Mouse (Mus musculus) frontal cortex, adult (tissue): ENCODE results near the gene Morf4l2.

Experiments used
- ATAC-seq: cut with Nextera tagmentation; 2 replicates; pipeline ENCODE4 v1.9.2; 2017; ENCODE audit warnings: mild to moderate bottlenecking, moderate library complexity, mixed read lengths; ENCODE audit not compliant: low TSS enrichment

Morf4l2 gene

GRCm38 (mm10) chrX:136743459-136743858 lies at the start of gene Morf4l2:
Gene Morf4l2, minus strand, starts transcription at chrX:136743690.
- no peak for ATAC-seq

- ATAC-seq = no peak
These were observed 46.0 kb upstream of the Morf4l2 start for GRCm38 (mm10) chrX:136789446-136789845.

DNA sequence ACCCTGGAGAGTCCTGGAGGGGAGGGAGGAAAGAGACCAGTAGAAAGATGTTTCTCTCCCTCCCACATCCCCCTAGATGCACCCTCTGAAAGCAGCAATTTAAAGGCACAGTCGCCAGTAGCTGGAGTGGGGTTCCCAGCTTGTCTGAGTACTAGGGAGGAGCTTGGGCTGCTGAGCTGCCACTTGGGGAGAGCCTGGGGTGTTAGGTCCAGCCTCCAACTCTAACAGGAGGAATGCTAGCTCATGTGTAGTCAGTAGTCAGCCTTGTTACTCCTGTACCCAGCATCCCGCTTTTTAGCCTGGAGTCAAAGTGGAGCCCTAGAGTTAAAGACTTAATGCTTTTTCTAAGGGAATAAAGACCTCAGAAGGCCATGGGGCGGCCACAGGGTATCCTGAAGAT lies 36.6 kb upstream of the Morf4l2 start, which contains the start of gene Glra4:
Gene Glra4, minus strand, starts transcription at position 101 of the 400 bp plus-strand sequence.
- ATAC-seq = no peak

GRCm38 (mm10) chrX:136779262-136779661 lies 35.8 kb upstream of the Morf4l2 start:
- ATAC-seq = no peak

DNA sequence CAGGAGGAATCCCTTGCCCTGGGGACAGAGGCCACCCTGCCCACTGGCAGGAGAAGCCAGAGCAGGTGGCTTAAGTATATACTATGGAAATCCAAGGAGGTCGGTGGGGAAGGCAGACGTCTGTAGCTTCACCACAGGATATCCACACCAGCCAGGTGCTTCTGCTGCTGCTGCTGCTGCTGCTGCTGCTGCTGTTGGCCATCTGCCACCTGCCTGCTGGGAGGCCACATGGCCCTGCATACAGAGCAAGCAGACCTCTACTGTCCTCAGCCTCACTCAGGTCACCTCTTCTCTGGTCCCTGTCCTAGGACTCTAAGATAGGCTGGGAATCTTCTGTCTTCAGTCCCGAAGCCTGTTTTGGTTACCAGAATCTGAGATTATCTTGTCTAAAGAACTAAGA lies 34.6 kb upstream of the Morf4l2 start:
- ATAC-seq = no peak

- no peak for ATAC-seq
These were observed 29.5 kb upstream of the Morf4l2 start for GRCm38 (mm10) chrX:136773035-136773434.

GRCm38 (mm10) chrX:136761103-136762074 lies 17.9 kb upstream of the Morf4l2 start:
- ATAC-seq = peak; percentile 87

GRCm38 (mm10) chrX:136755464-136755863 lies 12.0 kb upstream of the Morf4l2 start:
- ATAC-seq = peak; percentile 95

DNA sequence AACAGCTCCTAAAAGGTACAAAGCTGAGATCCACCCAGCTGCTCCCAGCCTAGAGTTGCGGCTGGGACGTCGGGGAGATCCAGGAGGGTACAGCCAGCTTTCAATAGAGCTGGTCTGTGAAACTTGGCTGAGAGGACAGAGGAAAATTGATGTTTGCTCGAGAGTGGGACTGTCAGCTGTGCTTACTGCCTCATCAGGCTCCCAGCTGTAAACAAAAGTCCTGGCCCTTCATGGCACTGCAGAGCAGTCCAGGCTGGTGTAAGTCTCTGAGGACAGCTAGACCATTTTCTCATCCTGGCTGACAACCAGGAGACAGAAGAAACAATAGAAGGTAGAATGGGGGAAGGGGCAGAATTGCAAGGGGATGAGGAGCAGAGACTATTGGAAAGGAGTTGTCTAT lies 5.8 kb upstream of the Morf4l2 start:
- peak; percentile 69 for ATAC-seq

- ATAC-seq = no peak
These were observed 1.2 kb upstream of the Morf4l2 start for GRCm38 (mm10) chrX:136744663-136745062.

DNA sequence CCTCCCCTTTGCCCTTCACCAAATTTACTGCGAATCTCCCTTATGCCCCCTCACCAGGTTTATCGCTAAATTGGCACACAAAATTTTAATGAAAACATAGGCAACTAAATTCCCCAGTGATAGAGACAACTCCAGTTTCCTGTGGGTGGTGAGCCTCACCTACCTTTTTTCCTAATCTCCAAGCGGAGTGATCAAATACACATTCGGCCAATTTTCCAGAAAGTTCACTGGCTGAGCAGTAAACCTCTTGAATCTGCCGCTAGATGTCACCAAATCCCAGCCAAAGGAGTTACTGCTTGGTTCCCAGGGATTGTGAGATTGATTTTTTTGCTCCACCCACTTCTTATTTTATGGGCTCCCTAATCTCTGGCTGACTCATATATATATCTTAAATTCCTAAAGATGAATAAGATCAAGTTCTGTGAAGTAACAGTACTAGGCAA lies 808 bp downstream of the Morf4l2 start:
- ATAC-seq = peak; percentile 38; the same call in 1 of the 2 replicates

DNA sequence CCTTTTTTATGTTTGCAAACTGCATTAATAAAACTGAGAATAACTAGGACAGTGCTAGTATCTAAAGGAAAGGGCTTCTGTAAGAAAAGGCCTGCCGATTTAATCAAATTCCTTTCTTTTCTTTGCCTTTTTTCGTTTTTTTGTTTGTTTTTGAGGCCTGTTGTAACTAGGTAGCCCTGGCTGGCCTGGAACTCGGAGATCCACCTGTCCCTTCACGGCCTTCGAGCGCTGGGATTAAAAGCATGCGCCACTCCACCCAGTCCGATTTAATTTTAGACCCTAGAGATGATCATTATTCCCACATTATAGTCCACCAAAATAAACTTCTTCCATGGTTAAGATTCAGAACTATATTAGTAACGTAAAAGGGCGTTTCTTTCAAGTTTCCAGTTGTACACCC lies 1.2 kb downstream of the Morf4l2 start:
- ATAC-seq = no peak

DNA sequence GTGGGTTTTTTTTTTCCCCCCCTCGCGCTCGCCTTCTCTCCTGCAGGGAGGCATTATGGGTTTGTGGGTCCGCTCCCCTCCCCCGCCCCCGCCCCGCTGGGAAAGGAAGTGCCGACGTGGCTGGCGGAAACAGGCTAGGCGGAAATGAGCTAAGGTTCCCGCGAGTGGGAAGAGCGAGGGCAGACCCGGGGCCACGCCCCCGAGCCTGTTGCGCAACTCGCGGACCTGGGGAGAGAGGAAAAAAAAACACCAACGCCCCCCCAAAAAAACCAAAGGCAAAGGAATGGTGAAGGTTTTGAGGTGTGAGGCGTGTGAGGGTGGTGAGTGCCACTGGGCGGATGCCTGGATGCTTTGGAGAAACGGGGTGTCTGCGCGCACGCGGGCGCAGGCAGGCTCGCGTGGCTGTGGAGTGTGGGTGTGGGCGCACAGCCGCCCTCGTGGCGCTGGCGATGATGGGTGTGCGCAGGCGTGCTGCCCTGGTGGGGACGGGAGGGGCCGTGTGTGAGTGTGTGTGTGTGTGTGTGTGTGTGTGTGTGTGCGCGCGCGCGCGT lies 1.8 kb downstream of the Morf4l2 start:
- ATAC-seq = peak; percentile 86

DNA sequence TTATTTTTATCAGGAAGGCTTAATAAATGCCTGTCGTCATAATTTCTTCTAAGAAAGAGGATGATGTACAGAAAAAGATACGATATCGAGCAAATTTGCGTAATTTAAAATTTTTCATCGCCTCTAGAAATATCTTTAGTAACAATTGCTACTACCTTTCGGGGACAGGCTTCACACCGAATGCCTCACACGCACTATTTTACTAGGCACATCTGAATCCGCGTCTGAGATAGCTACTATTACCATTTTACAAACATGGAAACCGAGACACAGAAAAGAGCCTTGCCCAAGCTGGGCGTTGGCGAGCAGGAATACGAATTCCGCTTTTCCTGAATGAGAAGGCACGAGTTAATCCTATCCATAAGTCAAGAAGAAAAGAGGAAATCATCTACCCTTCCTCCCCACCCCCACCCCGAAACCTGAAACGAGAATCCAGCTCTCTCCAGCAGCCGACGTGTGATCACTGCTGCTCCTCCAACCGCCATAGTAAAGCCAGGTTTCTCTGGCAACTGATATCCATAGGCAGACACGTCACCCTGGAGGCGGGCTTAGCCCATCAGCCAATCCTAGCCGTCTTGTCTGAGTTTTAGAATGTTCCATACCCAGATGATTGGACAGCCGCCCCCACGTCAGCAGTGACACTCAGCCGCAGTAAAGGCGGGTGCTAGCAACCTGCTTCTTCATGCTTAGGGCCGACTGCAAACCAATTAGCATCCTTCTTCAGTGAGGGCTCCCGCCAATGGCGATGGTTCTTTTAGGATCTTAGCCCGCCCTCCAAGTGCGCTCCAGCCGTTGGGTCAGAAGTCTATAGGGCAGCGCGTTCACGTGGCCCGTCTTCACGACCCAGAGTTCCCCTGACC lies 2.5 kb downstream of the Morf4l2 start:
- peak; percentile 95 for ATAC-seq

- no peak for ATAC-seq
These were observed 3.3 kb downstream of the Morf4l2 start for GRCm38 (mm10) chrX:136740087-136740790.

DNA sequence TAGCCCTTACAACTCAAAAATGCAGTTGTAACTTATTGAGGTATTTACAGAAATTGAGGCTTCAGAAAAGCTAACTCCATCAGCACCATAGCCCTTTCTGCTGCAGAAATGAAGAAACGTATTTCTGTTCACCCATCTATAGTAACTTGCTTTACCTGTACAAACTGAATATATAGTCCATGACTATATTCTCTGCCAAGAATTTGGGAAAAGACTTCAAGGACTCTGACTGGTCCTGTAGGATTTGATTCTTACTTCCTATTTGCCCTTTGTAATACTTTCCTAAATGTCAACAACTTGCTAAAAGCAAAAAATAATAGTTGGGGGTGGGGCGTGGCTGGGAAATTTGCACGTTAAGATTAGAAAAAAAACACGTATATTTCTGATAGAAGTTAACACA lies 11.5 kb downstream of the Morf4l2 start:
- ATAC-seq = no peak

DNA sequence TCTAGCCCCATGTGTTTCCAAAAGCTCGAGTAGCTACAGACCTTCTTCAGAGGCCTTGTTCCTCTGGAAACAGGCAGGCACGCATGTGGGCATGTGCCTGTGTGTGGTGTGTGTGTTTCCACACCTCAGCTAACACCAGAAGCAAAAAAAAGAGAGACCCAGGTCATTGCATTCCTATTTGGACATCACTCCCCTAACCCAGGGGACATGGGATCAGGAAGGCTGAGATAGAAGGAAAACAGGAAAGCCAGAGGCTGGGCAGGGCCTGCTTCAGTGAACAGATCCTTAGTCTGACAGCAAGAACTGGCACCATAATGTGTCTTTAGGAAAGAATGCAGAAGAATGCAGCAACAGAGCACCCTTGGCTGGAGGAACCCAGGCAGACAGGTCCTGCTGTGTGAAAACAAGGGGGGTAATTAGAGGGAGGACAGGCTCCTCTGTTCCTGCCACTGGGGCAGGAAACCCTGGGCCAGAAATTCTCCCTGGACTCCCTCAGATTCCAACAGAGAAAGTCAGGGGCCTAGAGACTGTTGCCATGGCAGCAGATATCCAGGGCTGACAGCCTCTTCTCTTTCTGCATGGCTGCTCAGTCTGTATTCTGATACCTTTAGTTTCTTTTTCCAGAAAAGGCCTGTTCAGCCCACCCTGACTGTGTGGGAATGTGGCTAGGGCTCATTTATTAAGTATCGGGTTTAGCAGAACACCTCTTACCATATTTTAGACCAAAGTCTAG lies 28.6 kb downstream of the Morf4l2 start:
- ATAC-seq = peak; percentile 65; the same call in 1 of the 2 replicates

- peak; percentile 56 for ATAC-seq
These were observed 34.7 kb downstream of the Morf4l2 start for GRCm38 (mm10) chrX:136708782-136709181.

- ATAC-seq = peak; percentile 87
These were observed 35.3 kb downstream of the Morf4l2 start for GRCm38 (mm10) chrX:136708168-136708681.

GRCm38 (mm10) chrX:136707446-136708167 lies 35.9 kb downstream of the Morf4l2 start, which contains the start of gene Tceal1:
Gene Tceal1, plus strand, starts transcription at chrX:136707982.
- peak; percentile 95 for ATAC-seq
